Mouse (Mus musculus): Measurements from ENCODE around the gene AY761185.
"Not testable (repeated sequence)": the region's sequence is repeated elsewhere in the genome, so short reads cannot be mapped to it uniquely, and the experiment has no call there.

Gene AY761185

DNA sequence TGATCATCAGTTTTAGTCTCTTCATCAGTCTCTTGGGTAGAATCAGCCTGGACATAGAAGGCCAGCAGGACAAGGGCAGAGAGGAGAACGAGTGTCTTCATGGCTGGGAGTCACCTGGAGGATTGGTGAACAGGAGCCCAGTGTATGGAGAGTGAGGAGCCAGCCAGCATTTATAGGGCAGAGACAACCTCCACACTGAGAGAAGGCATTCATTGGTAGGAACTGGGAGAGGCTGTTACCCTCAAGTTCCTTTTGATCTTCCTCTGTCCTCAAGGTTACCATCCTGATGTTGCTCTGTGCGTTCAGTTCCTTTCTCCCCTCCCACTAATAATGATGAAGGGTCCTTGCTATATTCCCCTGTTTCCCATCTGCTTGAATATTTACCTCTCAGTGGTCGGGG lies at the start of gene AY761185:
AY761185 (minus strand) TSS at position 101 of the 400 bp plus-strand sequence.
- no peak for DNase-seq

DNA sequence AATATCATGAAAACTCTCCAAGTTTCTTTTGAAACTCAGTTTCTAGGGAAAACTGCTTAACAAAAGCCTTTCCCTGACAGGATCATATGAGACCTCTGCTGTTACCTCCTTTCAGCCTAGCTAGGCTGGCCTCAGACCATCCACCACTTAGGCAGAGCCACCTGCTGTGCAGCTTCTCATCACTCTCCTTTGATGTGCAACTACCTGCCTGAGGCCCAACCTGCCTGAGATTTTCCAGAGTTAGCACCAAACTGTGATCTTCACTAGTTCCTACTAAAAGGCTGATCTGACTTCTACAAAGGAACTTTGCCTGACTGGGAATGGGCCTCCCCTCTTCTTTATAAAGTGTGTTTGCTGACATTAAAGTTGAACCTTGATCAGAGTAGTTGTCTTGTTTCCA lies 49.5 kb upstream of the AY761185 start:
- DNase-seq: not testable (repeated sequence)

GRCm38 (mm10) chr8:20979846-20980245 lies 35.3 kb upstream of the AY761185 start:
- DNase-seq: no peak

DNA sequence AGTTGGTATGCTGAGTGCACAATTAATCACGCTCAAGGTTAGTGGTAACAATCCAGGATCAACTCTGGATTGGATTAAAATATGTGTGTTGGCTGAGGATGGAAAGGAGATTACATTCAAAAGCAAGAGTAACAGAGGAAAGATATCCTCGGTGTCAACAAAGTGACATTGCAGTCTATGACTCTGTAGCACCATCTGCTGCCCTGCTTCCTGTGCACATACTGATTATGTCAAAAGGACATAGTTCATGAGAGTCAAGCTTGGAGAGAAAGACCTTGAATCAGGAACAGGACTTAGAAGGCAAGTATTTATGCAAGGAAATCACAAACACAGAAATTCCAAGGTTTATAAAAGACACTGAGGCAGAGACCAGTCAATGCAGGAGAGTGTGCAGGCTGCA lies 20.0 kb upstream of the AY761185 start:
- no peak for DNase-seq

DNA sequence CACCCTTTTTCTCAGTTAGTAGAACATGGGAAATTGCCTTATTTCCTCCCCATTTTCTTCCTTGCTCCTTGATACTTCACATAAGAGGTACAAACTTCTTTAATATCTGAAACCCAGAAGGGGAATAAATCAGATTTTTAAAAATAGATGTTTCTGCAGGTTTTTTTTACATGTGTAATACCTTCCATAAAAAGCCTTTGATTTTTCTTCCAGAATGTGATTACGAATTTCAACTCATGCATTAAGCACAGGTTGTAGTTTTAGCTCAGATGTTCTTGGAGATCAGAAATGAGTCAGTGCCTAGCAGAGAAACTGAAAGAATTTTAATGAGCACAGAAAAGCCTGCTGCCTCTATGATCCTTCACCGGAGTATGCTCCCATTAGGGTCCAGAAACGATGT lies 22.5 kb downstream of the AY761185 start, which contains the start of gene Gm6040:
Gm6040 (minus strand) TSS at position 101 of the 400 bp plus-strand sequence.
- no peak for DNase-seq

DNA sequence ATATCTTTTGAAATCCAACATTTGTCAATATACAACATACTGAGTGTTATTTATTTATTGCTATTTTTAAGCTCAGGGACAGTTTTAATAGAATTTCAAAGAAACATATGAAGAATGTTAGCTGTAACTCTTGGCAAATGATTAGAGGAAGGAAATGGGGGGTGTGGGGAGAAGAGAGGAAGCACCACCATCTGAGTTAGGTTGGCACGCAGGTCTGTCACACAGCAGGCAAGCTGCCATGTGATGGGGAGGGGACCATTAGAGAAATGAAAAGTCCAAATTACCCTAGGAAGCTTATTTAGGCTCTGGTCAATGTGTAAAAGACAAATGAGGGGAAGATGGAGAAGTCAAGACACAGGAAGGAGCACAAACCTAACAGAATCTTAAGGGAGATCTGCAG lies 32.2 kb downstream of the AY761185 start:
- DNase-seq: no peak

- no peak for DNase-seq
Measured at GRCm38 (mm10) chr8:20908256-20908655, 36.3 kb downstream of the AY761185 start.

- DNase-seq: no peak
Measured at GRCm38 (mm10) chr8:20907119-20907518, 37.4 kb downstream of the AY761185 start.

- no peak for DNase-seq
Measured at GRCm38 (mm10) chr8:20902527-20902926, 42.0 kb downstream of the AY761185 start, which contains the start of gene Gm15056. Gene Gm15056 (minus strand): TSS chr8:20902627.
